Mouse (Mus musculus) MEL (cell line): ENCODE results near the gene Itga9.

Experiments
- CTCF ChIP-seq, 3 experiments: IDR thresholded peaks in 2 of 3; conservative IDR thresholded peaks in 1 of 3; 2 replicates each; pipeline ENCODE4 v1.5.1; 2011 to 2012; ENCODE audit warnings: low read length in 3 of 3, low read depth in 2 of 3, mild to moderate bottlenecking in 2 of 3, improper control_type of control experiment in 1 of 3, inconsistent platforms in 1 of 3, mixed read lengths in 1 of 3, moderate library complexity in 1 of 3; ENCODE audit not compliant: control insufficient read depth in 1 of 3, insufficient read depth in 1 of 3, poor library complexity in 1 of 3, severe bottlenecking in 1 of 3
- E2F4 ChIP-seq: IDR thresholded peaks from 2 replicates; pipeline ENCODE4 v1.6.1; 2011; ENCODE audit warnings: low read depth, low read length, improper control_type of control experiment, borderline replicate concordance
- GATA1 ChIP-seq: IDR thresholded peaks from 2 replicates; pipeline ENCODE4 v1.6.1; 2011; ENCODE audit warnings: low read depth, low read length, improper control_type of control experiment
- JUND ChIP-seq: IDR thresholded peaks from 2 replicates; pipeline ENCODE4 v1.6.1; 2011; ENCODE audit warnings: low read depth, mild to moderate bottlenecking, improper control_type of control experiment, low read length
- MEF2A ChIP-seq: IDR thresholded peaks from 2 replicates; pipeline ENCODE4 v1.6.1; 2014; ENCODE audit warnings: low read depth, mild to moderate bottlenecking, inconsistent platforms, low read length, improper control_type of control experiment; ENCODE audit not compliant: poor library complexity, insufficient replicate concordance, severe bottlenecking; ENCODE audit errors: extremely low read depth
- MYC ChIP-seq: IDR thresholded peaks from 2 replicates; pipeline ENCODE4 v1.6.1; 2011; ENCODE audit warnings: low read depth, mild to moderate bottlenecking, low read length, improper control_type of control experiment, moderate library complexity
- POLR2A ChIP-seq, 2 experiments: IDR thresholded peaks; 2 replicates each; pipeline ENCODE4 v1.6.1; 2011 to 2012; ENCODE audit warnings: low read length in 2 of 2, mild to moderate bottlenecking in 2 of 2, control low read depth in 1 of 2, improper control_type of control experiment in 1 of 2, low read depth in 1 of 2, moderate library complexity in 1 of 2; ENCODE audit not compliant: control insufficient read depth in 1 of 2, insufficient read depth in 1 of 2, poor library complexity in 1 of 2

DNA sequence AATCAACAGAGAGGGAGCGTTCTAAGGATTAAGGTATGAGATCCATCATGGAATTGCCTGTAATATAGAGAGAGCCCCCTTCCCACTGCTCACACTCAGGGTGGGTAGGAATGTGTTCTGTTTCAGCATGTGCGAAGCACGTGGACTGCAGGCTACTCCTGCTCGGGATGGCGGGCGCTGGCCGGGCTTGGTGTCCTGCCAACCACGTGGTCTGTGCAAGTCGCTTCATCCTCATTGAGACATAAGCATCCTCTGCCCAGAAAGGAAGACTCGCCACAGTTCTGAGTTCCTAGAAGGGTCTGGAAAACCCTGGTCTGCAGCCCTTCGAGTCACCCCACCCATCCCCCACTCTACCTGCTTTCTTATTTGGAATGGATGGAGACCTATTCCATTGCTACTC is 105.3 kb downstream of the Itga9 start:
- no peak for TF ChIP-seq POLR2A (IDR thresholded peaks at IDR 0.05; ENCODE audit: control insufficient read depth in 1 of 2, insufficient read depth in 1 of 2, low read depth in 1 of 2, low read length in 2 of 2, poor library complexity in 1 of 2)
- no peak for TF ChIP-seq MEF2A
- TF ChIP-seq E2F4, result no peak
- no peak for TF ChIP-seq JUND
- TF ChIP-seq CTCF (IDR thresholded peaks at IDR 0.05 in 2 of 3, conservative IDR thresholded peaks at IDR 0.05 in 1 of 3; ENCODE audit: control insufficient read depth in 1 of 3, insufficient read depth in 1 of 3, low read depth in 2 of 3, low read length in 3 of 3, poor library complexity in 1 of 3, severe bottlenecking in 1 of 3), result no peak
- TF ChIP-seq GATA1, result no peak
- no peak for TF ChIP-seq MYC
